Mouse (Mus musculus) CH12.LX (cell line): ENCODE data around the gene Zbtb24. TPM values are rescaled to one million over a fixed set of nuclear protein-coding genes. Genes with fewer than 3 reads are reported as not detected.

Source experiments
- DNase-seq: peaks from one replicate; pipeline ENCODE4 v3.0.0-alpha.2; 2013; ENCODE audit errors: extremely low read depth
- H3K27ac ChIP-seq: 2 replicates; pipeline ENCODE4 v1.5.1; 2012; ENCODE audit warnings: low read depth, mild to moderate bottlenecking, control low read depth, moderate library complexity; ENCODE audit not compliant: insufficient read depth
- H3K27me3 ChIP-seq: replicated peaks from 2 replicates; pipeline ENCODE3; 2012; ENCODE audit warnings: inconsistent platforms
- H3K36me3 ChIP-seq, 2 experiments: replicated peaks in 1 of 2; 2 replicates each; pipeline versions ENCODE3 to v1.6.1; 2012; ENCODE audit warnings: inconsistent platforms in 1 of 2, low read length in 1 of 2, mild to moderate bottlenecking in 1 of 2, mixed read lengths in 1 of 2, moderate library complexity in 1 of 2; ENCODE audit not compliant: control insufficient read depth in 1 of 2, insufficient read depth in 1 of 2
- H3K4me1 ChIP-seq, 2 experiments: 2 replicates each; pipeline ENCODE4 v1.6.1; 2012; ENCODE audit warnings: inconsistent platforms in 1 of 2, moderate library complexity in 1 of 2; ENCODE audit not compliant: insufficient read depth in 2 of 2, control insufficient read depth in 1 of 2
- H3K4me2 ChIP-seq: 2 replicates; pipeline ENCODE4 v1.6.1; 2012; ENCODE audit warnings: low read depth, mild to moderate bottlenecking, control low read depth; ENCODE audit not compliant: poor library complexity, insufficient read depth, severe bottlenecking
- H3K4me3 ChIP-seq, 3 experiments: fragments of 150-350 bp in 1 of 3; sonication (generic) in 1 of 3; replicated peaks in 1 of 3; 2 replicates each; pipeline versions ENCODE3 to v1.5.1; 2011 to 2012; ENCODE audit warnings: low read depth in 2 of 3, low read length in 2 of 3, mild to moderate bottlenecking in 2 of 3, moderate library complexity in 2 of 3, control low read depth in 1 of 3, improper control_type of control experiment in 1 of 3, inconsistent platforms in 1 of 3, mixed read lengths in 1 of 3; ENCODE audit not compliant: poor library complexity in 1 of 3
- H3K79me2 ChIP-seq: replicated peaks from 2 replicates; pipeline ENCODE4 v1.6.1; 2012; ENCODE audit warnings: mild to moderate bottlenecking, moderate library complexity; ENCODE audit not compliant: control insufficient read depth, poor library complexity, insufficient read depth, severe bottlenecking; ENCODE audit errors: extremely low read depth
- H3K9ac ChIP-seq: 2 replicates; pipeline ENCODE4 v1.6.1; 2012; ENCODE audit warnings: low read depth, mild to moderate bottlenecking, control low read depth, moderate library complexity; ENCODE audit not compliant: insufficient read depth
- H3K9me3 ChIP-seq: replicated peaks from 2 replicates; pipeline ENCODE3; 2012; ENCODE audit warnings: low read length, inconsistent platforms, mixed read lengths
- BHLHE40 ChIP-seq: IDR thresholded peaks from 2 replicates; pipeline ENCODE4 v1.6.1; 2011; ENCODE audit warnings: mild to moderate bottlenecking, low read depth, low read length, improper control_type of control experiment
- CHD1 ChIP-seq: IDR thresholded peaks from 2 replicates; pipeline ENCODE4 v1.6.1; 2012; ENCODE audit warnings: low read depth, low read length, improper control_type of control experiment, inconsistent platforms
- E2F4 ChIP-seq: IDR thresholded peaks from 2 replicates; pipeline ENCODE4 v1.6.1; 2011; ENCODE audit warnings: low read depth, low read length, improper control_type of control experiment; ENCODE audit not compliant: insufficient replicate concordance
- ELF1 ChIP-seq: IDR thresholded peaks from 2 replicates; pipeline ENCODE4 v1.6.1; 2014; ENCODE audit warnings: low read depth, mild to moderate bottlenecking, inconsistent platforms, low read length, improper control_type of control experiment
- EP300 ChIP-seq: IDR thresholded peaks from 2 replicates; pipeline ENCODE4 v1.6.1; 2011; ENCODE audit warnings: low read length, improper control_type of control experiment
- ETS1 ChIP-seq: conservative IDR thresholded peaks from 2 replicates; pipeline ENCODE4 v1.6.1; 2012; ENCODE audit warnings: low read depth, mild to moderate bottlenecking, inconsistent platforms, low read length, improper control_type of control experiment, moderate library complexity
- GABPA ChIP-seq: IDR thresholded peaks from 2 replicates; pipeline ENCODE4 v1.6.1; 2012; ENCODE audit warnings: low read depth, low read length, improper control_type of control experiment, inconsistent platforms; ENCODE audit not compliant: insufficient replicate concordance
- HCFC1 ChIP-seq: IDR thresholded peaks from 2 replicates; pipeline ENCODE4 v1.6.1; 2012; ENCODE audit warnings: low read depth, mild to moderate bottlenecking, inconsistent platforms, low read length, improper control_type of control experiment
- JUND ChIP-seq: conservative IDR thresholded peaks from 2 replicates; pipeline ENCODE4 v1.6.1; 2011; ENCODE audit warnings: low read depth, low read length, improper control_type of control experiment
- KAT2A ChIP-seq: IDR thresholded peaks from 2 replicates; pipeline ENCODE4 v1.6.1; 2012; ENCODE audit warnings: low read length, improper control_type of control experiment, inconsistent platforms; ENCODE audit not compliant: insufficient replicate concordance
- MAFK ChIP-seq: IDR thresholded peaks from 2 replicates; pipeline ENCODE4 v1.6.1; 2011; ENCODE audit warnings: low read length, improper control_type of control experiment; ENCODE audit not compliant: insufficient replicate concordance
- MAX ChIP-seq: IDR thresholded peaks from 2 replicates; pipeline ENCODE4 v1.6.1; 2011; ENCODE audit warnings: low read length, improper control_type of control experiment
- MAZ ChIP-seq: IDR thresholded peaks from 2 replicates; pipeline ENCODE4 v1.6.1; 2012; ENCODE audit warnings: low read depth, mild to moderate bottlenecking, inconsistent platforms, low read length, improper control_type of control experiment, moderate library complexity
- NELFE ChIP-seq: IDR thresholded peaks from 2 replicates; pipeline ENCODE4 v1.6.1; 2011; ENCODE audit warnings: low read depth, low read length, improper control_type of control experiment
- NRF1 ChIP-seq: IDR thresholded peaks from 2 replicates; pipeline ENCODE4 v1.6.1; 2014; ENCODE audit warnings: low read depth, mild to moderate bottlenecking, inconsistent platforms, low read length, improper control_type of control experiment, moderate library complexity
- PAX5 ChIP-seq: IDR thresholded peaks from 2 replicates; pipeline ENCODE4 v1.6.1; 2012; ENCODE audit warnings: low read length, inconsistent platforms, mixed read lengths
- RCOR1 ChIP-seq: conservative IDR thresholded peaks from 2 replicates; pipeline ENCODE4 v1.6.1; 2012; ENCODE audit warnings: low read depth, mild to moderate bottlenecking, inconsistent platforms, low read length, improper control_type of control experiment
- USF1 ChIP-seq: IDR thresholded peaks from 2 replicates; pipeline ENCODE4 v1.6.1; 2014; ENCODE audit warnings: low read depth, mild to moderate bottlenecking, inconsistent platforms, low read length, improper control_type of control experiment
- USF2 ChIP-seq: conservative IDR thresholded peaks from 2 replicates; pipeline ENCODE4 v1.6.1; 2011; ENCODE audit warnings: low read depth, low read length, improper control_type of control experiment
- ZC3H11A ChIP-seq: IDR thresholded peaks from 2 replicates; pipeline ENCODE4 v1.6.1; 2012; ENCODE audit warnings: low read depth, mild to moderate bottlenecking, inconsistent platforms, low read length, improper control_type of control experiment
- ZKSCAN1 ChIP-seq: IDR thresholded peaks from 2 replicates; pipeline ENCODE4 v1.6.1; 2012; ENCODE audit warnings: low read depth, inconsistent platforms, low read length, improper control_type of control experiment, borderline replicate concordance
- dilution Hi-C: fragments of 300-500 bp; cut with MboI; formaldehyde crosslinking; loops from 2 replicates; pipeline ENCODE4 v1.14.3; 2020; ENCODE audit warnings: low sequenced_read_pairs; ENCODE audit not compliant: extremely low pct_unique_long_range_greater_than_20kb, extremely low pct_ligation_motif_present
- in situ Hi-C: fragments of 300-500 bp; cut with MboI; formaldehyde crosslinking; loops from 3 replicates; pipeline ENCODE4 v1.14.3; 2019; ENCODE audit warnings: low sequenced_read_pairs, low pct_ligation_motif_present, low pct_unique_long_range_greater_than_20kb, mixed read lengths
- polyA plus RNA-seq: library from polyadenylated mRNA; unstranded; fragments of >175 nt; gene quantifications from 2 replicates; pipeline ENCODE4 v1.2.1, GENCODE M21; 2012; ENCODE audit warnings: low read depth; ENCODE audit not compliant: insufficient read length
- total RNA-seq, 2 experiments: library from RNA; depleted of rRNA; stranded (reverse); fragments of 300-350 nt in 1 of 2; fragments of >200 nt in 1 of 2; gene quantifications; 2 replicates each; pipeline ENCODE4 v1.2.3; 2012 to 2014

The Zbtb24 gene
- total and polyA plus RNA-seq, 3 experiments = 11.7 to 14.3 (median 11.8) TPM

DNA sequence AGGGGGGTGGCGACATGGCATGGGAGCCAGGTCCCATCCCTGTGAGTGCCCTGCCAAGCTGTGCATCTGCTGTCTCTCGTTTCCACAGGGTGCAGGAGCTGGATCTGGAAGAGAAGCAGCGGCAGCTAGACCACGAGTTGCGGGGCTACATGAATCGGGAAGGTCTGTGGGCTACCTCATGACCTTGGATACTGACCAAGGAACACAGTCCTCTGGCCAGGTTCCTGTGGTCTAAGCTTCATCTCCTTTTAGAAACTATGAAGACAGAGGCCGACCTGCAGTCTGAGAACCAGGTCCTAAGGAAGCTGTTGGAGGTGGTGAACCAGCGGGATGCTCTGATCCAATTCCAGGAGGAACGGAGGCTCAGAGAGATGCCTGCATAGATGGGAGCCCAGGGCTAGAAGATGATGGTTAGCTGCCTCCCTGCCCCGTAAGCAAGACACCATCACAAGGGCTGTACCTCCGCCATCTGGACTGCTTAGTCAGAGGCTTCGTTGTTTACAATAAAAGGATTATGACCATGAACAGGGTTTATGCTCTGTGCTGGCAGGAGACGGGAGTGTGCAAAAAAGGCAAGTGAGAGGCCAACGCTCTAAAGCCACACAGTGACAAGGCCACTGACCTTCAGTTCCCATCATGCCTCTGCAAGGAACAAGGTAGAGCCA, 36.5 kb downstream of the Zbtb24 start:
- no peaks in the 10 kb centered on the region for H3K79me2 ChIP-seq
- in situ Hi-C loops = no loop called here
- H3K36me3 ChIP-seq = peaks cover 64 to 77% of the 10 kb centered on the region in 2 experiments
- H3K4me1 ChIP-seq = peaks cover 4 to 17% of the 10 kb centered on the region in 2 experiments; a peak in 3 of 4 replicates
- H3K9ac ChIP-seq = no peak overlapping the region
- H3K4me2 ChIP-seq = no peak overlapping the region
- dilution Hi-C loops = no loop called here
- no peaks in the 10 kb centered on the region for H3K27me3 ChIP-seq
- no peaks in the 10 kb centered on the region for H3K9me3 ChIP-seq
- TF ChIP-seq JUND (no peak), E2F4 (no peak), NRF1 (no peak)
- TF ChIP-seq, all 38 proteins: peak for 0
- DNase-seq = no peak
- H3K4me3 ChIP-seq = no peak overlapping the region
- H3K27ac ChIP-seq = no peak overlapping the region

DNA sequence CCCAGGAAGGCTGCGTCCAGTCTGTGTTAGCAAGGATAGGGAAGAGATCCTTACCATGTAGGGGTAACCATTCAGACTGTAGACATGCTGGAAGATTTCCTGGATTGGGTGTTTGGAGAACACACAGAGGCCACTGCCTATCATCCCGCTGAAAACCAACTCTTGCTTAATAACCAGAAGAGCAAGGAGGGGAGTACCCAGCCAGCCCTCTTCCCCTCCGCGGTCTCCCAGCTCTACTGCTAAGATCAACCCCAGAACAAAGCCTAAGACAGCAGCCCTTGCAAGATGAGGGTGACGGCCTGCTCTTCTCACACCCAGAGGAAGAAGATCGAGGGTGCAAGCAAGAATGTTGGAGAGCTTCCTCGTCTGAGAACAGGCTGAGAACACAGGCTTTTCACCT, 38.7 kb downstream of the Zbtb24 start:
- TF ChIP-seq ETS1 = no peak
- TF ChIP-seq USF1 = no peak
- TF ChIP-seq RCOR1 = no peak
- TF ChIP-seq USF2 = no peak
- no peak for TF ChIP-seq NELFE
- no peak for TF ChIP-seq MAX
- TF ChIP-seq HCFC1 = no peak
- TF ChIP-seq KAT2A = no peak
- no peak for TF ChIP-seq ELF1
- no peak for TF ChIP-seq MAZ
- TF ChIP-seq MAFK = no peak
- no peak for TF ChIP-seq EP300
- no peak for TF ChIP-seq BHLHE40
- no peak for TF ChIP-seq CHD1
- TF ChIP-seq GABPA = no peak
- no peak for TF ChIP-seq PAX5
- TF ChIP-seq ZC3H11A = no peak
- no peak for TF ChIP-seq ZKSCAN1
- H3K4me3 ChIP-seq = no peak overlapping the region

More for the DNA sequence above, 38.7 kb downstream of the Zbtb24 start:
- no peaks in the 10 kb centered on the region for H3K27me3 ChIP-seq
- peak overlapping the region; percentile 60; the same call in 1 of the 2 replicates for H3K4me2 ChIP-seq
- no peaks in the 10 kb centered on the region for H3K79me2 ChIP-seq
- in situ Hi-C loops = no loop called here
- H3K27ac ChIP-seq = no peak overlapping the region
- no peak for DNase-seq
- no peak overlapping the region for H3K9ac ChIP-seq
- no peaks in the 10 kb centered on the region for H3K9me3 ChIP-seq
- peaks cover 4 to 17% of the 10 kb centered on the region in 2 experiments; a peak in 3 of 4 replicates for H3K4me1 ChIP-seq
- dilution Hi-C loops = no loop called here
- H3K36me3 ChIP-seq = peaks cover 42 to 54% of the 10 kb centered on the region in 2 experiments
